Mouse (Mus musculus) stomach, postnatal 0 days (tissue): ENCODE results near the gene Adamts5.

Experiments used
- CTCF ChIP-seq: IDR thresholded peaks from 2 replicates; pipeline ENCODE4 v1.5.1; 2016; ENCODE audit warnings: antibody characterized with exemption, low read depth, mild to moderate bottlenecking, moderate library complexity
- EP300 ChIP-seq: optimal IDR thresholded peaks from 2 replicates; pipeline ENCODE3; 2016; ENCODE audit warnings: antibody characterized with exemption

DNA sequence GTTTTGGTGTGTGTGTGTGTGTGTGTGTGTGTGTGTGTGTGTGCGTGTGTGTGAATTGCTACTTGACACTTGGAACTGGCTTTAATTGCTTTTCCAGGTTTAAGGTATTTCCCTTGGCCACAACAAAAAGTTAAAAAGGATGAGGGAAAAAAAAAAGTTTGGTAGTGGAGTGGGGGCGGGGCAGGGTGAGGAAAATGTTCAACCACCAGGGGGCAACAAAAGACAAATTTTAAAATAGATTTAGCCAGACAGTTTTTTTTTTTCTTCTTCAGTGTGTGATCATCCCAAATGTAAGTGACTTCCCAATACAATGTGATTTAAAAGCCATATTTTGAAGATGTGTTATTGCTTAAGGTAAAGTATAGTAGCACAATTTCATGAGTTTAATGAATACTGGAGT is 94.0 kb downstream of the Adamts5 start:
- TF ChIP-seq CTCF = peak; percentile 73
- no peak for TF ChIP-seq EP300
